Mouse (Mus musculus): ENCODE results near the gene Apbb1ip. TPM values are rescaled to one million over a fixed set of nuclear protein-coding genes. Genes with fewer than 3 reads are reported as not detected.
A peak's percentile ranks its signal among the peaks of the same experiment; 100 is the strongest.

Gene Apbb1ip
- 2.4 and 3.8 TPM in 2 replicates for polyA plus RNA-seq (2012; rRNA removed)

DNA sequence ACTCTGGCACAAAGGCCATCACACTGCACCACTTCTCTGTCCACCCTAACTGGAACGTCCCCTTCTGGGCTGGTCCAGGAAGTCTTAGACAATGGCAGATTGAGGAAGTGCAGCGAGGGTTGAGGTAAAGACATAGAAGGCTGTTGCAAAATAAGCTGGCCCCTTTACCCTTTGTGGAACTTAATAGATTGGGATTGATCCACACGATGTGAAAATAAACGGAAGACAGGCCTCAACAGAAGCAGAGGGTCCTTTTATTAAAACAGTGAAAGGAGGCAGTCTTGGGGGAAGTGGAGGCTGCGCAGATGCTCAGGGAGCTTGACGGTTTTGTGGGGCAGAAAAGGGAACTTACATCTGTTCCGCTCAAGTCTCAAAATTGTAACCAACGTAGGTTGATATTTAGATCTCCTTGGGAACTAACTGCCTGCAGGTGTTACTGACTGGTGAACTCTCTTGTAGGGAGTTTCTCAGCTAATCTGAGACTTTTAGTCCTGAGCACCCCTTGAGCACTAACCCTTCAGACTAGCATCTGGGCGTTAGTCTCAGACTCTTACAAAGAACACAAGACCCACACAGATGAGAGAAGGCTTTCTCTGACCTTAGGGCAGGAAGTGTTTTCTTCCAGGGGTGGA, at the start of gene Apbb1ip:
Gene Apbb1ip (plus strand): TSS at position 546 of the 632 bp plus-strand sequence.
- no peak for DNase-seq (ENCODE audit: low read depth)

DNA sequence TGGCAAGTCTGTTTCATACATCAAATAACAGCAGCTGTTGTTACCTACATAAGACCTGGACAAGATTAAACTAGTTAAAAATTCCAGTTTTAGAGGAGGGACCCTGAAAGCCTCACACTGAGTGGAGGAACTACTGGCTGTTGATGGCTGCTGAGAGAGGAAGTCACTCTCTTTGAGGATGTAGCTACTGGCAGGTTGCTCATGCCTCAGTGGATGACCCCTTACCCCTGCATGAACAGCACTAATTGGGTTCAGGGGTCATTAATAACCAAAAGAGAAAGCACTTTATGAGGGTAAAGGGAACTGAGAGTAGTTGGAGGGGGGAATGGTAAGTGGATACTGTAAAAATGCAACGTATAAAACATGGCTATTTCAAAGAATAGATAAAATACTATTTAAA, 46.8 kb upstream of the Apbb1ip start:
- no peak for DNase-seq (ENCODE audit: low read depth)

DNA sequence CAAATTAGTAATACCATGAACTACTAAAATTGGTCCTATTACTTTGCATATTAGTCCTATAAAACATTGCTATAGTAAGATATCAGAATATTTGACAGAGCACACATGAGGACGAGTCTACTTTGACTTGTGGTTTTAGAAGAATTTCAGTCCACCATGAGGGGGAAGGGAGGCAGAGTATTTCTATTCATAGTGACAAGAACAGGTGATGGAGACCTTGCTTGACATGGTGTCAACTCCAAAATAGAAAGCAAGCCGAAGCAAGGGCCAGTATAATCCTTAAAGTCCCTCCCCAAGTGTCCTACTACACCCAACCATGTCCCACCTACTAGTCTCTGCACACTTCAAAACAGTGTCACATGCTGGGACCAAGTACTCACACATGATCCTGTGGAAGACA, 37.8 kb upstream of the Apbb1ip start:
- no peak for DNase-seq (ENCODE audit: low read depth)

- no peak for DNase-seq (ENCODE audit: low read depth)
Measured at GRCm38 (mm10) chr2:22739369-22739768, 34.5 kb upstream of the Apbb1ip start.

- no peak for DNase-seq (ENCODE audit: low read depth)
Measured at GRCm38 (mm10) chr2:22740441-22740840, 33.5 kb upstream of the Apbb1ip start.

GRCm38 (mm10) chr2:22741222-22741621, 32.7 kb upstream of the Apbb1ip start:
- no peak for DNase-seq (ENCODE audit: low read depth)

DNA sequence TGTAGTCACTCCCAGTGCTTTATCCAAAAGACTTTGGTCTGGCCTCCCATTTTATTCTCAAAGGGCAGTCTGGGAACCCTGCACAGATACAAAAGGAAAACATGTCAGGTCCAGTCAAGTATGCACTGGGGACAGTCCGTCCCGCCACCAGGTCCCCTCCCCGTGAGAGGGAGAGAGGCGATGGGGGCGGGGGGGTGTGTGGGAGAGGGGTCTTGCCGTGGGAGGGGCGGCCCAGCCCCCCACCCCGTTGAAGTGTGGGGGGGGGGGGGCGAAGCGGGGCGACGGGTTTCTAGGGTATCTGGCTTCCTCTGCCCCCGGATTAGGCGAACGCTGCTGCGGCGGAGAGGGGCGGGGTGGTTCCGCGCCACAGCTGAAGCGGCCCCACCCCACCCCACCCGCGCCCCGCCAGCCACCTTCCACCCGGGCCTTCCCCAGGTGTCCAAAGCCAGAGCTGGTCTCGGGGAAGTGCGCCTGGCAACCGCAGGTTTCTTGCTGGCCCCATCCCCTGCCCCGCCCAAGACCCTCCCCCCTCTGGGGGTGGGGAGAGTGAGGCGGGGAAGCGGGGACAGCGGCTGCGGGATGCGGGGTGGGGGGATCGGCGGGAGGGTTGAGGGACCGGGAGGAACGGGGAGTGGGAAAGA, 29.7 kb upstream of the Apbb1ip start:
- DNase-seq (ENCODE audit: low read depth): no peak

DNA sequence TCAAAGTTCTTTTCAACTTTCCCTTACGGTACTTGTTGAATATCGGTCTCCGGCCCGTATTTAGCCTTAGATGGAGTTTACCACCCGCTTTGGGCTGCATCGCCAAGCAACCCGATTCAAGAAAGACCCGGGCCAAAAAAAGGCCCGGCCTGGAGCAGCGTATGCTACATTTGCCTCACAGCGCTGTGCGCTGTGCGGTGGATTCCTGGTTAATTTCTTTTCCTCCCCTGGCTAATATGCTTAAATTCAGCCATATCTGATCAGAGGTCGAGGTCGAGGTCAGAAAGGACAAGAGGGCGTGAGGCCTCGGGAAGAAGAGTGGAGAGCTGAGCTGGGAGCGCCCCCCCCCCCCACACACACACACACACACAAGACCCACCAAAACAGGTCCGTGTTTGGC, 29.0 kb upstream of the Apbb1ip start:
- no peak for DNase-seq (ENCODE audit: low read depth)

- DNase-seq (ENCODE audit: low read depth): no peak
Measured at GRCm38 (mm10) chr2:22746785-22747184, 27.1 kb upstream of the Apbb1ip start.

DNA sequence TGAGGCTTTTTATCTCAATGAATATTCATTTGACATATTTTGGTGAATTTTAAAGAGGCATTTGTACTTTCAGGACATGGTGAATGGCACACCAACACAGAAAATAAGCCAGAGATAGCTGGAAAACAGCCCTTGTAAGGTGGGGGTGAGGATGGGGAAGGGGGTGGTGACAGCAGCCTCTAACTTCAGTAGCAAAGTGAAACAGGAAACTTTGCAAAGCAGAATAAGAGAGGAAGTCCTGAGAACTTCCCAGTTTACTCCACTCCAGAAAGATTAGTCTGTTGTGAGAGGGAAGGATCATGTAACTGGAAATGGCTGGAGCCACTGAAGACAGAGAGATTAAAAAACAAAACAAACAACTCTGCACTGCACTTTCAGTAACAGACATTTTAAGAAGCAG, 26.0 kb upstream of the Apbb1ip start:
- DNase-seq (ENCODE audit: low read depth): no peak

DNA sequence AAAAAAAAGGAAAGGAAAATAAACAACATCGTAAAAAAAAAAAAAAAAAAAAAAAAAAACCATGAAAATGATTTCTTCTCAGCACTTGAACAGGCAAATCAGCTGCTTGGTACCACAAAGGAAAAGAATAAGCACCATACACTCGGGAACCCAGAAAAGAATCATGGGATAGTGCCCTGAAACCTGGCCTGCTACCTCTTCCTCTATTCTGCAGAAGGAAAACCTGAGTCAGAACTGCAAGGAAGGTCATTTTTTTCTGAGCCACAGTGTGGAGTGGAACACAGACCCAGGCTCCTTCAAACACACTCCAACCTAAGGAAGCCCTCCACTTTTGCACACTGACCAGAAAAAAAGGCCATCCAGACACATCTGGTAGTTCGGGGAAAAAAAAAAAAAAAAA, 24.1 kb upstream of the Apbb1ip start:
- no peak for DNase-seq (ENCODE audit: low read depth)

DNA sequence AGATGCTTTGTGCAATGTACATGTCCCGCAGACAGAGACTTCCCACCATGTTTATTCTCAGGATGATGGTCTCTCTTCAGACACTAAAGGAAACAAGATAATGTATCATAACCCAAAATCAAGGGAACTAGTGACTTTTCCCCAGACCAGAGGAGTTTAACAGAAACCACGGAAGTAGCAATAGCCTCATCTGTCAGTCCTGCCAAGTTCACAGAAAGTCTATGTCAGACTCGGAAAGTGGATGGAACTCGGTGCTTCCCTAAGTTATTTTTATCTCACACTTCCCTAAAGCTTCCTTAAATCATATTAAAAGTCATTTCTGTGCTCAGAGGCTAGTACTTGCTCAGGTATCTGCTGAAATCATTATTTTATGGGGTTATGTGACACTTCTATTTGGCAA, 21.4 kb upstream of the Apbb1ip start:
- DNase-seq (ENCODE audit: low read depth): no peak

GRCm38 (mm10) chr2:22753461-22754075, 20.3 kb upstream of the Apbb1ip start:
- no peak for DNase-seq (ENCODE audit: low read depth)

- no peak for DNase-seq (ENCODE audit: low read depth)
Measured at GRCm38 (mm10) chr2:22754222-22754824, 19.6 kb upstream of the Apbb1ip start.

- DNase-seq (ENCODE audit: low read depth): no peak
Measured at GRCm38 (mm10) chr2:22755561-22755960, 18.3 kb upstream of the Apbb1ip start.

DNA sequence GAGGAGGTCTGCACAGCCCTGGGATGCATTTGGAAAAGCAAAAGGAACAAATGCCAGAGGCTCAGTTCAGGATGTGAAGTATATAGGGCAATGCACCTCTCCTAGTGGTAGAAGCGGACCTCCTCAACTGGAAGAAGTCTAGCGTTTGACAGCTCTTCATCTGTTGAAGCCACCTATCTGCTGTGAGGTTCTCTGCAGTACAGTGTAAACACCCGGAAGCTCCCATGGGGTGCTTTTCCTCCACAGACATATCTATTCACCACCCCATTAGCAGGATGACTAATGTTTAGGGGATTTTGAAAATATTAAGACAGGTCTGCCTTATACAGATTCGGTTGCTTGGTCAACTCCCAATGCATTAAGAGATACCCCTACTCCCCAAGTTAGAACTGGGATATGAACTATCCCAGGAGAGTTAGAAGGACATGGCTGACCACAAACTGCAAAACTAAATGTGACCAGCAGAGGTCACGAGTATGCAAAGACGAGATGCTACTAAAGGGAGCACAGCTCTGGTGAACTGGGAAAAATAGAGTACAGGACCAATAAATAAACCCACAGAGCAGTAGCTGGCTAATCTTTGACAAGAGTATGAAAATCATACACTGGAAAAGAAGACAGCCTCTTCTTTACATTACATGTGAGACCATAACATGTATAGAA, 15.5 kb upstream of the Apbb1ip start:
- no peak for DNase-seq (ENCODE audit: low read depth)

- peak; percentile 95 for DNase-seq (ENCODE audit: low read depth)
Measured at GRCm38 (mm10) chr2:22760452-22760851, 13.4 kb upstream of the Apbb1ip start.

GRCm38 (mm10) chr2:22761103-22761521, 12.8 kb upstream of the Apbb1ip start:
- DNase-seq (ENCODE audit: low read depth): peak; percentile 62

DNA sequence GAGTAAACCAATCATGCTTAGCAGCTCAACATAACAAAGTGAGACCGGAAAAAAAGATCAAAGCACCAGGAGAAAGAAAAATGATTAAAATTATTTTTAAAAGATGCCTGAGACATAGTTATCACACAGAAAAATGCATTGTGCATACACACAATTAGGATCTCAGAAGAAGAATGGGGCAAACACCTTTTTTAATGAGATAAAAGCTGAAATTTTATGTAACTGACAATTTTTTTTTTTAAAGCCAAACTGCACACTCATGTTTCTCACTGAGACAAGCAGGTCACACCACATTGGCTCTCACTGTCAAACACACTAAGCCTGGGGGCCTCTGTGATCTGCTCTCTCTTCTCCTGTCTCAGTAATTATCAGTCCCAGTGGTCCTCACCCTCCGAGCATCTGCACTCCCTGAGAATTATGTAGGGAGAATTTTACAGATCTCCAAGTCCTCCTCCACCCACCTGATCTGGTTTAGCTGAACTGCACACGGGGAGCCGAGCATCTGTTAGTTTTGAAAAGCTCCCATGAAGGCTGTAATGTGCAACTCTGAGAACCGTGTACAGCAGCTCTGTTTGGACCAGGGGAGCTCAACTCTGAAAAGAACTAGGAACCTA, 9.0 kb upstream of the Apbb1ip start:
- DNase-seq (ENCODE audit: low read depth): no peak

GRCm38 (mm10) chr2:22771311-22771710, 2.6 kb upstream of the Apbb1ip start:
- DNase-seq (ENCODE audit: low read depth): no peak

GRCm38 (mm10) chr2:22774181-22774751, 372 bp downstream of the Apbb1ip start:
- no peak for DNase-seq (ENCODE audit: low read depth)

Measured in gonadal fat pad, adult 2 months (tissue).